Mouse (Mus musculus) adrenal gland, postnatal 25 days (tissue): ENCODE results near the gene Prnp. TPM values are rescaled to one million over a fixed set of nuclear protein-coding genes. Genes with fewer than 3 reads are reported as not detected.

Experiments
- DNase-seq: peaks from one replicate; pipeline ENCODE4 v3.0.0; 2021; ENCODE audit warnings: mixed read lengths
- total RNA-seq: library from RNA; stranded (reverse); gene quantifications from 2 replicates; pipeline ENCODE4 v1.2.3, GENCODE M21; 2021

Gene Prnp
- total RNA-seq, 1 experiment from 2014 or later, result 72.9 TPM

GRCm38 (mm10) chr2:131906846-131907245, 2.9 kb upstream of the Prnp start:
- peak; percentile 60 for DNase-seq

DNA sequence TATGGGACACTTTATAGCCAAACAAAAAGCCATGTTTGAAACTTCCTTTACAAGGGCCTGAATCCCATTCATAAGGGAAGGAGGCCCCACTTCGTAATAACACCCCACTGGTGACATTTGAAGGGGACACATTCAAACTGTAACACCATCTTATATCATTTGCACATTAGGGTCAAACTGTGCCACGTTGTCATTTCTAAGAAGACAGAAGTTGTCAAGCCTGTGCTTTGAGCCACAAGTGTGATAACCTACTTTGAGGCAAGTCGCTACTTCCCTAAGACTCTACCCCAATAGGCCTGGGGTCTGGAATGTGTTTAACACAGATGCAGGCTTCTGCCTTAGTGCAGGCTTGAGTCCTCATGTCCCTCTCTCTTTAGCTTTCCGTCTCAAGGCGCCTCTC, 2.4 kb upstream of the Prnp start:
- DNase-seq, result no peak

GRCm38 (mm10) chr2:131908351-131908861, 1.3 kb upstream of the Prnp start:
- DNase-seq, result no peak

DNA sequence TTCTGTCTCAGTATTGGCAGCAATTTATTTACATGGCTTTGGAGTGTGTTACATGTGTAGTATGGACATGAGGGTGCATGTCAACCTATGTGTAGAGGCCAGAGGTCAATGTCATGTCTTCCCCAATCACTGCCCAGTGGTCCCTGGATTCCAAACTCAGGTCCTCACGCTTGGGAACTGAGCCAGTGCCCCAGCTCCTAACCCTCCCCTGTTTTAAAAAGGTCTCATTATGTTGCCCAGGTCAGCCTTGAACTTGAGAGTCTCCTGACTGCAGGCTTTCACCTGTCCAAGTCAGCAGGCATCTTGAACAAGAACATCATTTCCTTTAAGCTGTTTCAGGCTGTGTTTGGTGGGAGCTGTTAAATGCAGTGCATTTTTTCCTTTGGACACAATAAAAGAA, 822 bp upstream of the Prnp start:
- DNase-seq, result no peak

- DNase-seq, result no peak
Measured at GRCm38 (mm10) chr2:131910847-131911246, 1.1 kb downstream of the Prnp start.

DNA sequence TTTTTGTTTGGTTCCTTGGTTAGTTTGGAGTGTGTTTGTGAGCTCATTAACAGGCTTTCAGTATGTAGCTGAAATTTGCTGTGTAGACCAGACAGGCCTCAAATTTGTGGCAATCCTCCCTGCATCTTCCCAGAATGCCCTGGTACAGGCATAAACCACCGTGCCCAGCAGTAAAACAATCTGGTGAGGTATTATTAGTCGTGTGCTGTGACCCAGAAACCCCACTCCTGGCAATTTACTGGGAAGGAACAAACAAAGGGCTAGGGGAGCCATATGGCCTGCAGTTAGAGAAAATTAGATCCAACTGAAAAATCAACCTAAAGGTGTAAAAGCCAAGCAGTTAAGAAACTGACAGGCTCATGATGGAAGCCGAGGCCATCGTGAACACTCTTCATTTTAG, 1.6 kb downstream of the Prnp start:
- DNase-seq, result no peak

DNA sequence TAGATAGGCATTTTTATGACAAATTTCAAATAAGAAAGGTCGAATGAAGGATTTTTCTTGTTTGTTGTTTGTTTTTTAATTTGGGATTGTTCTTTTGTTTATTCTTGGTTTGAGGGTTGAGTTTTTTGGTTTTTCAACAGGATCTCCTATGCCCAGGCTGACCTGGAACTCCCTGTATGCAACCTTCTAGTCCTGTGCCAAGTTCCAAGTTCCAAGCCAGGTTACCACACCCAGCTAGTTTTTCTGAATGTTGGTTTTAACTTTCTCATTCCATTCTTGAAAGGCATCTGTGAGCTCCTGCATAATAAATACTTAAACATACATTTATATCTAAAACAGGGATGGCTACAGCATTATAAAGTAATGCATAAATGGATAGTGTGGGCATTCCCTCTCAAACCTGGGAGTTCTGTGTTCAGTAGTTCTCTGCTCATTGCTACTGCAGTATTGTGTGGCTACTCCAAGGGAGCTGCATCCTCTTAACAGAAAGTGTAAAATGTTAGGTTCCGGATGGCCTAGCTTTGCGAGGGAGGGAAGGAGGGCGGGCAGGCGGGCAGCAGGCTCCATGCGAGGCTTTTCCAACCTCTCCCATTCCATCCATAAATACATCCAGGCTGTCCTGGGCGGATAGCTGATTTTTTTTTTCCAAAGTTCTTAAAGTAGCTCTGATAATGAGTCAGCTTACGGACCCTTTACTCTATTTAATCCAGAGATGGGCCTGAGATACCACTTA, 3.0 kb downstream of the Prnp start:
- no peak for DNase-seq

GRCm38 (mm10) chr2:131932275-131932902, 22.7 kb downstream of the Prnp start:
- DNase-seq, result no peak

GRCm38 (mm10) chr2:131933013-131933412, 23.3 kb downstream of the Prnp start:
- no peak for DNase-seq

DNA sequence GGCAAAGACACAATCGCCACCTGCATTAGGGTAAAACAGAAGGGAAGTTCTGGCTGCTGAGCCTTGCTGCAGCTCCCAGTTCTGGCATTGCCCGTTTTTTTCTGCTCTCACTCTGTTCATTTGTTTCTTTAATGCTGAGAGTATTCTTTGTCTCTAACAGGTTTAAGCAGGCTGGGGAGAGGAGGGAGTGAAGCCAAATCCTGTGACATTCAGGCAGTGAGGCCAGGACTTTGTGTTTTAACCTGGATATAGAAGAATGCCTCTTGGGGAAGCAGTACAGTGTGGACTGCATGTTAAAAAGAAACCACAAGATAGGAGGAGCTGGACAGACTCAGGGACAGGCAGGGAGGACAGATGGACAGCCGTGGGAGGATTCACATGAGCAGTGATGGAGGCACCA, 23.9 kb downstream of the Prnp start:
- no peak for DNase-seq

DNA sequence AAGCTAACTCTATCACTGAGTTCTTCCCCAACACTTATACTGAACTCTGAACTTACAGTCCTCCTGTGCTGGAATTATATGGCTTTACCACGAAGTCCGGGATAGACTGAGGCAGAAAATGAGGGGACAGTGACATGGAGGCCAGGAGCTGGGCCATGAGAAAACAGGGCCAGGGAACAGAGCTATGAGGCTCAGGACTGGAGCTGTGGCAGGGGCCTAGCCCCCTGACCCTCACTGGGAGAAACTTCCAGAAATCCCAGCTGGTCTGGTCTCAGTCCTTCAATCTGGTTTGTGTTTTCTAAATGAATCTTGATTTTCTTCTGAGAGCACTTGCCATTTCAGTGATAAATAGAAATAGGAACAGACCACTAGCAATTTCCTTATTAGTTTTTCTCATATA, 24.5 kb downstream of the Prnp start:
- no peak for DNase-seq

DNA sequence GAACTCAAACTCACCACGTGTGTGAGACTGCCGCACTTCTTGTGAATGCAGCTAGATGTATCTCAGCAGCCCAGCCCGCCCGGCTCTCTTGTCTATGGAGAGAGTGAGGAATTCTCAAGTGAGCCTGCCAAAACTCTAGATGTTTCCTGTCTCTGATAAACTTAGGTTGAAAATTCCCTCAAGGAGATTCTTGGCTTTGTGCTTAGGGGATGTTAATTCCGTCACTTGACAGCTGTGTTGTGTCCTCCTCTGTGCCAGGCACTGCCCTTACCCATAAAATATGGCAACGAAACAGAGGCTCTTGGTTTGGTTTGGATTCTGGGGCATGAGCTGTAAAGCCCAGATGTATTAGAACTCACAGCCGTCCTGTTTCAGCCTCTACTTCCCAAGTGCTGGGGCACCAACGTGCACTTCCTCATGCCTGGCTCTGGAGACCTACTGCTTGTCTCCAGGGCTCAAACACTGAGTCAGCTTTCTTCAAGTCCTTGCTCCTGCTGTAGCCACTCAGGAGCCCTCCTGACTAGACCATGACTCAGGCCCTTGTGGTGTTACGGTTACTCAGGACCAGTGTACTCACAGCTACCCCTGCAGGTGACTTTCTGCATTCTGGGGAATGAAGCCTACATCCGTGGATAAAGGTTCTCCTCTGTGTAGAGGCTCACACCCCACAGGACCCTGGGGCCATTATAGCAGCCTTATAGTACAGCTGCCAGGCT, 25.8 kb downstream of the Prnp start:
- peak; percentile 17 for DNase-seq

GRCm38 (mm10) chr2:131936410-131936809, 26.7 kb downstream of the Prnp start:
- DNase-seq, result no peak

- peak; percentile 61 for DNase-seq
Measured at GRCm38 (mm10) chr2:131939404-131940111, 29.8 kb downstream of the Prnp start.

DNA sequence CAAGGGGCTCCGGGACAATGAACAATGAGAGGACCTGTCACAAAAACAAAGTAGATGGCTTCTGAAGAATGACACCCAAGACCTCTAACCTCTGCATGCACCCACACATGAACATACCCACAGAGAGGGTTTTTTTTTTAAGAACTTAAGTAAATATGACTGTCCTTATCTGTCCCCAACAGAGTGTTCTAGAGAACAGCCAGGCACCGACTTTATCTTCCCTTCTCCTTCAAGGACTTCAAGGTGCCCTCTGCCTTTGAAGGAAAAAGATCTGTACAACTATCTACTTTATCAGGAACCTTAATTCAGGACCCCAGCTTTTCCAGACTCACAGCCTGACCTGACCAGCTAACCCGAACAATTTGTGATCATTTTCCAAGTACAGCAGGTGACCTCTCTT, 30.8 kb downstream of the Prnp start:
- no peak for DNase-seq

DNA sequence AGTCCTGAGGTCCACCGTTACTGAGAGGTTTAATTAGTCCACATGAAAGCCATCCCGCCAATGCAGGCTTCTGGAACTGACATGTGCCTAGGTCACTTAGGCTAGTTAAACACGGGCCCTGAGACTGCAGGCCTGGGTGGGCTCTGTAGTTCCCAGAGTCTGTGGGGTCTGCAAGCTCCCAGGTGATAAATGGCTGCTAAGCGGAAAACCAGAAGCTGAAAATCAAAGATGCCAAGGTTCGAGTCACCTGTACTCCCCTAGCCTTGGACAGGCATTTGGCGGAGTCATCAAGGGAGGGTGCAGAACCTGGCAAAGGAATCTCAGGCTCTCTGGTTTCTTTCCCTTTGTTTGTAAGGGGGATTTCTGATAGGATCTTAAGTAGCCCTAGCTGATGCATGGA, 31.8 kb downstream of the Prnp start:
- DNase-seq, result no peak

DNA sequence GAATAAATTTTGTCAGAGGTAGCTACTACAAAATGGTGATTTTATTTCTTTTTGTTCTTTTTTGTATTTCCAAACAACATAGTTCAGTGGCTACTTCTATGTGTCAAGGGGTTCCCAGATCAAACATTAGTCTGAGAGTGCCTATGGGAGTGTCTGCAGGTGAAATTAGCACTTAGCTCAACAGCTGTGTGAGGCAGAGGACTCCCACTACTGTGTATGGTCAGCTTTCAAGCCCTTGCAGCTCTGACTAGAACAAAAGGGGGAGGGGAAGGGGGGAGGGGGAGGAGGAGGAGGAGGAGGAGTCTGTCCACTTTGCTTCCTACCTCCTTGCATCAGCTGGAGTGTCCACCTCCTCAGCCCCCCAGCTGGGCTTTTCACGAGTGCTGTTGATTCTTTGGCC, 34.6 kb downstream of the Prnp start:
- DNase-seq, result no peak

GRCm38 (mm10) chr2:131945225-131945624, 35.5 kb downstream of the Prnp start:
- no peak for DNase-seq

DNA sequence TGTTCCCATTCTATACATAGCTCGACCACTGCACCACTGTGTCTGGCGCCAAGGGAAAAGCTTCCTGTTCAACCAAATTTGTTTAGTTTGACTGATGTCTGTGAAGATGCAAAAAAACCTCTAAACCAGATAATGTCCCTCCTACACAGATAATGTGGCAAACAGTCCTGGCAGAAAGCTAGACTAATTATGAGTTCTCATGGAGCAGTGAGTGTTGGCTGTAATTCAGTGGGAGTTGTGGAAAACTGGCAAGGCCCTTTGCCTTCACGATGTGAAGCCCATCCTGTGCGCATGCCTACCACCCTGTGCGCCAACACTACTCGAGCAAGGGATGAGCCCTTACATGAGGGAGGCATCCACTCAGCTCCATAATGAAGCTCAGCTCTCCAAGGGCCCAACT, 36.0 kb downstream of the Prnp start:
- DNase-seq, result no peak

DNA sequence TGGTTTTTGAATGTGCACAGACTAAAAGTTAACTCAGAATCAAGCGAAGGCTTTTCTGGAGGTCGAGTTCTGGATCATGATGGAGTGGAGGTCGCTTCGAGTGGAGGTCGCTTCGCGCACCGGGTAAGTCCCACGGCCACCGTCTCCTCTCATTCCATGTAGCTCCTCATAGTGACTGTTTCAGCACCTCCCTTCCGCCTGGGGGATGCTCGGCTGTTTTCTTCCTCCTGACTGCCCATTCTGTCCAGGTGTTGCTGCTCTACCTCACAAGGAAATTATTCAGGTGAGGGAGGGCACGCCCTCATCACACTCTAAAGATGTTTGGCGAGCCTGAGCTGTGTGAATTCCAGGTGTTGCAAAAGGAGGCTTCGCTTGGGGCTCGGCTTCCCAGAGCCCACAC, 36.6 kb downstream of the Prnp start:
- no peak for DNase-seq

DNA sequence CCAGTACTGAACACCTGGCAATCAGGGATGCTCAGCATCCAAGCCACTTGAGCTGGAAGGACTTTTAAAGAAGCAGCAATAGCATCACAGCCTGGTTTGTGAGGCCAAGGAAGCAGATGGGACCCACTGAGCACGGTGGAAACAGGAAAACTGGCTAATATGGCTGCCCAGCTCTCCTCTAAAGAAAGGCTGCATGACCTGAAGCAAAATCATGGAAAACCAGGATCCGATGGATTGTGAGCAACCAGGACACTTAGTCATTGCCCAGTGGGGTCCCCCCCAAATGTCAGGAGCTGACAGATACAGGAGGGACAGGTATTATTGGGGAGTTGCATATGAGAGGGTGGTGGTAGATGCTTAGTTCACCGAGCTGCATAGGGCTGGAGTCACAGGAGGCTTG, 38.4 kb downstream of the Prnp start:
- DNase-seq, result no peak

GRCm38 (mm10) chr2:131948916-131949639, 39.4 kb downstream of the Prnp start:
- DNase-seq, result no peak
